Mouse (Mus musculus): ENCODE data around the gene Tex2. TPM values are rescaled to one million over a fixed set of nuclear protein-coding genes. Genes with fewer than 3 reads are reported as not detected.
"Not testable (repeated sequence)": the region's sequence is repeated elsewhere in the genome, so short reads cannot be mapped to it uniquely, and the experiment has no call there.

Tex2 gene
- polyA plus RNA-seq (2015; fragmentation: Nextera tagmentation; extraction: Ambion mirVana), result 10.4 and 11.1 TPM in 2 replicates

GRCm38 (mm10) chr11:106612961-106613637, at the start of gene Tex2:
TSS of gene Tex2 (minus strand) at chr11:106613423.
- no peaks in the 10 kb centered on the region for H3K36me3 ChIP-seq
- peak; percentile 98 for ATAC-seq
- peak within 1 kb of the TSS; percentile 91 for H3K27ac ChIP-seq
- no peaks in the 10 kb centered on the region for H3K9me3 ChIP-seq
- H3K27me3 ChIP-seq (replicated peaks), result no peaks in the 10 kb centered on the region
- under 1% methylated on average over 44 of the region's 45 CpGs for WGBS
- H3K9ac ChIP-seq, result peak within 1 kb of the TSS; percentile 92
- peaks cover 8% of the 10 kb centered on the region for H3K4me1 ChIP-seq (replicated peaks)
- H3K4me3 ChIP-seq (replicated peaks), result peak within 1 kb of the TSS; percentile 98
- peak within 1 kb of the TSS; percentile 90 for H3K4me2 ChIP-seq (replicated peaks)

- H3K4me1 ChIP-seq (replicated peaks), result peaks cover 15% of the 10 kb centered on the region
- no peak overlapping the region for H3K9ac ChIP-seq
- no peaks in the 10 kb centered on the region for H3K36me3 ChIP-seq
- no peak overlapping the region for H3K4me3 ChIP-seq (replicated peaks)
- H3K27ac ChIP-seq, result no peak overlapping the region
- 88% methylated on average over 10 of the region's 11 CpGs for whole genome bisulfite sequencing
- no peaks in the 10 kb centered on the region for H3K27me3 ChIP-seq (replicated peaks)
- no peak overlapping the region for H3K4me2 ChIP-seq (replicated peaks)
- H3K9me3 ChIP-seq, result no peaks in the 10 kb centered on the region
- ATAC-seq, result no peak
Observed at GRCm38 (mm10) chr11:106662634-106663407, 49.6 kb upstream of the Tex2 start.

DNA sequence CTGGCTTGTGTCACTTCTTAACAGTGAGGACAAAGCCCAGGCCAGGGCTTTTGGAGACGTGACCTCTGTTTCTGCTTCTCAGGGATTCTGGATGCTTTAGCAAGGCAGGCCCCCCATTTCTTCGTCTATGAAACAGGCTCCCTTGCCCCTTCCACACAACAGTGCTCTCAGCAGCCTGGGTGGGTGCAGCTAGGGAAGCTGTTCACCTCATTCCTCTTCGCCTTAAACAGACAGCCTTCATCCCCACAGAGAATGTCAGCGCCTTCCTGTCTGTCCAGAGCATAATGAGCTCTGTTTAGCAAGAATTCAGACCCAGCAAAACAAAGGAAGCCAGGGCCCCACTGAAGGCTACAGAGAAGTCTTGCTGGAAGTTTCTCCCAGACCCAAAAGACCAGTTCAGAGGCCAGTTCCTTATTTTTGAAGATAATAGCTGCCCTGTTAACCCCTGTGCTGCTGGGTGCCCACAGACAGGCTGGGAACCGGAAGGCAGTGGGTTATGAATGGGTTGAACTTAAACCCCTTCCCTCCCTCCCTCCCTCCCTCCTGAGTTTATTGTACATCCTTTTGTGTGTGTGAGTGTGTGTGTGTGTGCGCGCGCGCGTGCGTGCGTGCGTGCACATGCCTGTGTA, 47.3 kb upstream of the Tex2 start:
- ATAC-seq, result peak; percentile 32
- no peak overlapping the region for H3K4me3 ChIP-seq (replicated peaks)
- H3K4me2 ChIP-seq (replicated peaks), result no peak overlapping the region
- H3K36me3 ChIP-seq, result no peaks in the 10 kb centered on the region
- peaks cover 16% of the 10 kb centered on the region for H3K4me1 ChIP-seq (replicated peaks)
- WGBS, result 59% methylated on average over 13 of the region's 13 CpGs
- H3K9me3 ChIP-seq, result no peaks in the 10 kb centered on the region
- peak overlapping the region; percentile 79 for H3K27ac ChIP-seq
- H3K9ac ChIP-seq, result no peak overlapping the region
- H3K27me3 ChIP-seq (replicated peaks), result no peaks in the 10 kb centered on the region

DNA sequence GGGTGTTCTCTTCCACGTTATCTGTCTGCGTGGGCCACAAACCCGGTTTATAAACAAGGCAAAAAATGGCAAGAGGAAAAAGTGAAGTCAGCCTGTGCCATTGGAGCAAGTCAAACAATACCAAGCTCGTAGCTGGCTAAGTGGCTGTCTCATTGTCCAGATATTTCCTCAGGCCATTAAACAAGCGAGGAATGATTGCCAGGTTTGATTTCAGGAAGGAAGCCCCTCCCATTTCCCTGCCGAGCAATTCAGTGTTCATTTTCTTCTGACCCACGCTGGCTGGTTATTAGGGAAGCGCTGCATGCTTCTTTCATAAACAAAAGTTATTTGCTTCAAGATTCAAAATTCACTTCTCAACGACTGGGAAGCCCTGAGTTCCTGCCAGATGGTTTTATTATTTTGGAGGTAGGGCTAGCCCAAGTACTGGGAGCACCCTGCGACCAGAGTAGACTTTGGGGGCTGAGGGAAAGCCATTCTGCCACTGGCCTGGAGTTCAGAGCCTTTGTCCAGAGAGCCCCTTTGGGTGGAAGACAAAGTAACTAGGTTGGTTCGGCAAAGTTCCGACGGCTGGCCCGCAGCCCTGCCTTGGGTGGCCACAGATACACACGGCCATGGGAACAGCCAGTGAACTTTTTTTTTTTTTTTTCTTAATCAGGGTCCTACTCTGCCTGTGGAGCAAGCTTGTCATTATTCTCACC, 46.5 kb upstream of the Tex2 start:
- peak overlapping the region; percentile 79 for H3K27ac ChIP-seq
- H3K9me3 ChIP-seq, result no peaks in the 10 kb centered on the region
- no peak overlapping the region for H3K9ac ChIP-seq
- H3K4me3 ChIP-seq (replicated peaks), result no peak overlapping the region
- no peak overlapping the region for H3K4me2 ChIP-seq (replicated peaks)
- WGBS, result 45% methylated on average over 15 of the region's 15 CpGs
- no peak for ATAC-seq
- H3K4me1 ChIP-seq (replicated peaks), result peaks cover 16% of the 10 kb centered on the region
- no peaks in the 10 kb centered on the region for H3K27me3 ChIP-seq (replicated peaks)
- H3K36me3 ChIP-seq, result no peaks in the 10 kb centered on the region

DNA sequence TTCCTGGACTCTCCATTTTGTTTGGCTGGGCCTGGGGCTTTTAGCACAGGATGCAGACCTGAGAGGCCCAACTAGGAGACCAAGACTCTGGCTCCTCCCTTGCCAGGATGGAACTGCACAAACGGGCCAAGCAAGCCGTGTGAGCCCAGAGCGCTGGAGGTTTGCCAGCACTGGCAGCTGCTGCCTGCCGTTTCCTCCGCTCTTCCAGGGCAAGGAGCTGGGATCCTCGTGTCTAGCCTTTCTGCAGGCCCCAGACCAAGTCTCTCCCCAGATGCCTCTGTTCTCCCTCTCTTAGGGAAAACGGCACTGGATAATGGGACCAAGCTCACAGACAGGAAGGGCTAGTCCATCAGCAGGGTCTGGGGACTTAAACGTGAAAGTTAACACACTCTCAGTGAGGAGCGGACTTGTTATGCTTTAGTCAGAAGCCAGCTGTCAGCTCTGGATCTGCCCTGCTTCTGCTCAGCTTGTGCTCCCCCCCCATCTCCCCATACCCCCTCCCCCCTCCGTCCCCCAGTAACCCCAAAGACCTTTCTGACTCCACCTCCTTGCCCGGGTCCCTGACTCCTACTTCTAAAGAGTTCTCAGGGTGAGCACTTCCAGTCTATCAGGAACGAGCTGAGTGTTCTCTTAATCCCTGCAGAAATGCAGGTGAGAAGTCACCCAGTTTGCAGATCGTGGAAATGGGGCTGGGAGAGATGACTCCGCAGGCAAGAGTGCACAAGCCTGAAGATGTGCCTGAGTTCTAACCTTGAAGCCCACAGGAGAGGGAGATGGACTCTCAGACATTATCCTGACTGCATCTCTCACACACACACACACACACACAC, 45.0 kb upstream of the Tex2 start:
- Histone ChIP-seq H3K27ac (peak overlapping the region; percentile 89), H3K4me3 (replicated peaks) (no peak overlapping the region), H3K9ac (peak overlapping the region; percentile 20), H3K36me3 (no peaks in the 10 kb centered on the region), H3K27me3 (replicated peaks) (no peaks in the 10 kb centered on the region), H3K9me3 (no peaks in the 10 kb centered on the region), H3K4me1 (replicated peaks) (peaks cover 16% of the 10 kb centered on the region), H3K4me2 (replicated peaks) (peak overlapping the region; percentile 28)
- 19% methylated on average over 14 of the region's 14 CpGs for WGBS
- peak; percentile 83 for ATAC-seq

DNA sequence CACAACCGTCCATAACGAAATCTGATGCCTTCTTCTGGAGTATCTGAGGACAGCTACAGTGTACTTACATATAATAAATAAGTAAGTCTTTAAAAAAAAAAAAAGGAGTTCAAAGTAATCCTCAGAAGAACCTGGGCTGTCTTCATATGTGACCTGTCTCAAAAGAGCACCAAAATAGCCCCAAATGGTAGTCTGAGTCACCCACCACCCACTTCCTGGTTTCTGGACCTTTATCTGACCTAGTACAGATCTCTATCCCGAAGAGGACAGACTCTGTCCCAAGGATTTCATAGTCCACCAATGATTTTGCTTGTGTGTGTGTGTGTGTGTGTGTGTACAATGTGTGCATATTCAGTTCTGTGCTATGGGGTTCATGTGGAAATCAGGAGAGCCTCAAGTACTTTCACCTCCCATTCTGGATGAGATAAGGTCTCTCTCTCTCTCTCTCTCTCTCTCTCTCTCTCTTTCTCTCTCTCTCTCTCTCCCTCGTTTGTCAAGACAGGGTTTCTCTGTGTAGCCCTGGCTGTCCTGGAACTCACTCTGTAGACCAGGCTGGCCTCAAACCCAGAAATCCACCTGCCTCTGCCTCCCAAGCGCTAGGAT, 43.8 kb upstream of the Tex2 start:
- WGBS, result 81% methylated on average over 5 of the region's 5 CpGs
- ATAC-seq; H3K4me3 ChIP-seq (replicated peaks); H3K4me2 ChIP-seq (replicated peaks); H3K9me3 ChIP-seq; H3K36me3 ChIP-seq; H3K9ac ChIP-seq; H3K27ac ChIP-seq; H3K27me3 ChIP-seq (replicated peaks): not testable (repeated sequence)
- peaks cover 16% of the 10 kb centered on the region for H3K4me1 ChIP-seq (replicated peaks)

DNA sequence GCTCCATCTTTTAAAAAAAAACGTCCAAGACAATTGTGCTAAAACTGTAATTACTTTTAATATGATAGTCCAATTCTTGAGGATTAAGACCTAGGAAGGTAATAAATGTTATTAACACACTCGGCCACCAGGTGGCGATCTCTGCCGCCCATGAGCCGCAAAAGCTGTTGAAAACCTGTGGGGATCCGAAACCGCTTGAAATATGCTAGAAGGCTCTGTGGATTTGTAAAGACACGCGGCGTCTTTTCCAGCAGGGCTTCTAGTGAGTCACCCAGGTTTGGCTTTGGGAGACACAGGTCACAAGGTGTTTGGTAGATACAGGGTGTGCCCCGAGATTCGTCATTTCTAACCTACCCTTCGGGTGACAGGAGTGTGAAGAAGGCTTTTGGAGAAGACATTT, 35.1 kb upstream of the Tex2 start:
- H3K4me1 ChIP-seq (replicated peaks), result no peaks in the 10 kb centered on the region
- H3K4me3 ChIP-seq (replicated peaks), result no peak overlapping the region
- 0 out of 2 replicates have a peak, but pooled peaks have one; percentile 39 for ATAC-seq
- no peak overlapping the region for H3K27ac ChIP-seq
- WGBS, result 22% methylated on average over 13 of the region's 13 CpGs
- H3K27me3 ChIP-seq (replicated peaks), result no peaks in the 10 kb centered on the region
- no peak overlapping the region for H3K4me2 ChIP-seq (replicated peaks)
- H3K9me3 ChIP-seq, result no peaks in the 10 kb centered on the region
- H3K36me3 ChIP-seq, result no peaks in the 10 kb centered on the region
- H3K9ac ChIP-seq, result no peak overlapping the region

DNA sequence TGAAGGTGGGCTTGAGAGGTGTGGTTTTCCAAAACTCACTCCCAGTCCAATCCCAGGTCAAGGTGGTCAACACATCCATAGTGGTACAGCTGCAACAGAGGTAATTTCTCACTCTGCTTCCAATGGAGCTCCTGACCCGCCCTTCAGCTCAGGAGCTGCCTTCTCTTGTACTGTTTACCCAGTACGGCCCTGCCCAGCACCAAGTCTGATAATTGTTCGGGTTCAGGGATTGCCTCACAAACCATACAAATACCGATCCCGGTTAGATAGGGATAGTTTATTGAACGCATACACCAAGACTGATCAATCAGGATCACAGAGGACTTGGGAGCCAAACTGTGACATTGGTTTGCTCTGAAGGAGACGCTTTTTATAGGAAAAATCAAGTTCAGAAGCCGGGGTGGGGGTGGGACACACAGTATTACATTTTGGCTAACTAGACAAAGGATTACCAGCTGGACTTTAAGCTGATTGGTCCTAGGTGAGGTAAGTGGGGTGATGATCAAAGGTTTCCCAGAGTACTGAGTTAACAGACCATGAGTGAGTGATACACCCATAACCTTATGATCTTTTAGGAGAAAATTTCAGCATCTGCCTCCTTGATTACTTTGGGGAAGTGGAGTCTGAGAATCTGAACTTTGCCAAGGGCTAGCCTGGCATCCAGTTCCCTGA, 29.9 kb upstream of the Tex2 start:
- Histone ChIP-seq H3K4me2 (replicated peaks) (no peak overlapping the region), H3K4me3 (replicated peaks) (no peak overlapping the region), H3K27me3 (replicated peaks) (no peaks in the 10 kb centered on the region), H3K9ac (no peak overlapping the region), H3K9me3 (no peaks in the 10 kb centered on the region), H3K36me3 (no peaks in the 10 kb centered on the region), H3K4me1 (replicated peaks) (peaks cover 20% of the 10 kb centered on the region), H3K27ac (no peak overlapping the region)
- WGBS, result 66% methylated on average over 8 of the region's 8 CpGs
- peak; percentile 57; the same call in 1 of the 2 replicates for ATAC-seq

GRCm38 (mm10) chr11:106641580-106641979, 28.4 kb upstream of the Tex2 start:
- no peak for ATAC-seq
- H3K9me3 ChIP-seq, result no peaks in the 10 kb centered on the region
- H3K4me2 ChIP-seq (replicated peaks), result no peak overlapping the region
- WGBS, result 66% methylated on average over 1 of the region's 1 CpGs
- H3K4me3 ChIP-seq (replicated peaks), result no peak overlapping the region
- H3K9ac ChIP-seq, result no peak overlapping the region
- H3K4me1 ChIP-seq (replicated peaks), result peaks cover 20% of the 10 kb centered on the region
- no peak overlapping the region for H3K27ac ChIP-seq
- no peaks in the 10 kb centered on the region for H3K27me3 ChIP-seq (replicated peaks)
- no peaks in the 10 kb centered on the region for H3K36me3 ChIP-seq

- no peaks in the 10 kb centered on the region for H3K27me3 ChIP-seq (replicated peaks)
- H3K4me2 ChIP-seq (replicated peaks), result 0 out of 2 replicates have a peak overlapping the region, but pooled peaks have one; percentile 14
- 12% methylated on average over 9 of the region's 9 CpGs for WGBS
- no peaks in the 10 kb centered on the region for H3K9me3 ChIP-seq
- peaks cover 20% of the 10 kb centered on the region for H3K4me1 ChIP-seq (replicated peaks)
- no peak overlapping the region for H3K4me3 ChIP-seq (replicated peaks)
- no peaks in the 10 kb centered on the region for H3K36me3 ChIP-seq
- H3K9ac ChIP-seq, result no peak overlapping the region
- ATAC-seq, result no peak
- no peak overlapping the region for H3K27ac ChIP-seq
Observed at GRCm38 (mm10) chr11:106640059-106640458, 26.8 kb upstream of the Tex2 start.

GRCm38 (mm10) chr11:106639356-106639692, 26.1 kb upstream of the Tex2 start:
- no peaks in the 10 kb centered on the region for H3K36me3 ChIP-seq
- no peak overlapping the region for H3K4me2 ChIP-seq (replicated peaks)
- no peak overlapping the region for H3K9ac ChIP-seq
- H3K4me1 ChIP-seq (replicated peaks), result peaks cover 20% of the 10 kb centered on the region
- no peaks in the 10 kb centered on the region for H3K27me3 ChIP-seq (replicated peaks)
- no peaks in the 10 kb centered on the region for H3K9me3 ChIP-seq
- no peak for ATAC-seq
- 18% methylated on average over 5 of the region's 5 CpGs for WGBS
- H3K4me3 ChIP-seq (replicated peaks), result no peak overlapping the region
- H3K27ac ChIP-seq, result no peak overlapping the region
